Mouse (Mus musculus) megakaryocyte, embryonic 14.5 days (primary cell): ENCODE data around the gene Mycl.

ENCODE experiments used
- FLI1 ChIP-seq: IDR thresholded peaks from 2 replicates; pipeline ENCODE4 v1.6.1; 2012; ENCODE audit warnings: low read length, inconsistent platforms, mixed read lengths
- GATA1 ChIP-seq: IDR thresholded peaks from 3 replicates; pipeline ENCODE4 v1.6.1; 2012; ENCODE audit warnings: mixed read lengths, low read length, inconsistent platforms, borderline replicate concordance

DNA sequence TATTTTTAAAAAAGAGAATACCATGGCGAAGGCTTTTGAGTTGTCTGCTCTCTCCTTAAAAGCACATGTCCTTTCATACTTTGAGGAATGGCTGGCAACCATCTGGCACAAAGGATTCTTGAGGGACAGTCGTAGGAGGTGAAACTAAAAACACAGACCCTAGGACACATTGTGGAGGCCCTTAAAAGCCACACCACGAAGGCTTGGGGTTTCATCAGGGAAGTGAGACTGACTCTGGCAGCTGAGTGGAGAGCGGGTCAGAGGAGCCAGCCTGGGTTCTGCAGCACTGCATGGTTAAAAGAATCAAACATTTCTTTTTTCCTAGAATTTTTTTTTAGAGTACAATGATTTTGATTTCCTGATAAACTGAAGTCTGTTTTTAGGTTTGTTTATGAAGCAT lies 31.1 kb downstream of the Mycl start:
- no peak for TF ChIP-seq GATA1
- no peak for TF ChIP-seq FLI1
